Mouse (Mus musculus): ENCODE measurements around the gene Trpc5. TPM values are rescaled to one million over a fixed set of nuclear protein-coding genes. Genes with fewer than 3 reads are reported as not detected.

Trpc5 gene
- polyA plus RNA-seq, 1 experiment from 2014 or later: 5.9 TPM

DNA sequence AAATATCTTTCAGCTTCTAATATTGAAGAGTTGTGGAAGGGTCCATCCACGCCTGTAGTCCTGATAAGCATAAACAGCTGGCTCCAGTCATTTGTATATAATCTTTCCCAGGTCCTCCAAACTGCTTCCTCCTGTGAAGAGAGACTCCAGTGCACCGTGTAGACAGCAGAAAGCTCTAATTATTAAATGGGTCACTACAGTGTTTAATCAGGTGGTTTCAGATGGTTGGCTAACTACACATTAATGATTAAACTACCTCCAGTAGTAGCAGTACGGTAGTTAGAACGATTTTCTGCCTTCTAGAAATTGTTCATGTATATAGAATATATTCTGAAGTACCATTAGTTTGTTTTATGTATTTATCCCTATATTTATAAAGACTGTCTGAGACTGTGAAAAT lies 75.2 kb downstream of the Trpc5 start:
- Histone ChIP-seq H3K4me2 (ENCODE audit: low read depth, low read length) (no peak overlapping the region), H3K9me3 (ENCODE audit: control insufficient read depth, low read length) (no peaks in the 10 kb centered on the region)
- 78% methylated on average over 4 of the region's 4 CpGs for WGBS

DNA sequence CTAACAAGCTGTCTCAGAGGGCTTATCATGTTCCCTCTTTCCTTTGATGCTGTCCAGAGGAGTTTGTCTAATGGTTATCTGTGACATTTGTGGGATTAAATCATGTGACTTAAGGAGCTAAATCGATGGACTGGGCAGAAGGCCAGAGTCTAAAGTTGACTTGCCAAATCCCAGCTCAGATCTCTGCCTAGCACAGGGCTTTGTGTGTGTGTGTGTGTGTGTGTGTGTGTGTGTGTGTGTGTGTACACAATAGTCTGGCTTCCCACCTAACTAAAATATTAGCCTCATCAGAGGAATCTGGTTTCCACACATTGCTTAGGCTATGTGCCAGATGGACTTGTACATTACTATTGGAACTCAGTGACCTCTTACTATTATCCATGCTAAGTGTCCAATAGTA lies 151.5 kb downstream of the Trpc5 start:
- 53% methylated on average over 1 of the region's 1 CpGs for WGBS
- H3K27me3 ChIP-seq (ENCODE audit: control insufficient read depth, insufficient read depth, low read length): no peaks in the 10 kb centered on the region
- H3K4me1 ChIP-seq (ENCODE audit: control insufficient read depth, insufficient read depth, low read length): no peaks in the 10 kb centered on the region
- H3K27ac ChIP-seq (ENCODE audit: low read depth, low read length): no peak overlapping the region
- no peak overlapping the region for H3K9ac ChIP-seq (replicated peaks; ENCODE audit: low read depth, low read length)
- H3K36me3 ChIP-seq (ENCODE audit: control insufficient read depth, insufficient read depth, low read length): no peaks in the 10 kb centered on the region
- no peak overlapping the region for H3K4me3 ChIP-seq (ENCODE audit: low read depth, low read length)
- ATAC-seq (ENCODE audit: low read depth): no peak; the same call in 1 of the 2 replicates
- H3K4me2 ChIP-seq (ENCODE audit: low read depth, low read length): no peak overlapping the region
- no peaks in the 10 kb centered on the region for H3K9me3 ChIP-seq (ENCODE audit: control insufficient read depth, low read length)

More for the DNA sequence above, 75.2 kb downstream of the Trpc5 start:
- H3K36me3 ChIP-seq (ENCODE audit: control insufficient read depth, insufficient read depth, low read length): no peaks in the 10 kb centered on the region
- no peaks in the 10 kb centered on the region for H3K27me3 ChIP-seq (ENCODE audit: control insufficient read depth, insufficient read depth, low read length)
- H3K9ac ChIP-seq (replicated peaks; ENCODE audit: low read depth, low read length): no peak overlapping the region
- H3K4me3 ChIP-seq (ENCODE audit: low read depth, low read length): no peak overlapping the region
- H3K27ac ChIP-seq (ENCODE audit: low read depth, low read length): no peak overlapping the region
- no peak for ATAC-seq (ENCODE audit: low read depth)
- H3K4me1 ChIP-seq (ENCODE audit: control insufficient read depth, insufficient read depth, low read length): no peaks in the 10 kb centered on the region

DNA sequence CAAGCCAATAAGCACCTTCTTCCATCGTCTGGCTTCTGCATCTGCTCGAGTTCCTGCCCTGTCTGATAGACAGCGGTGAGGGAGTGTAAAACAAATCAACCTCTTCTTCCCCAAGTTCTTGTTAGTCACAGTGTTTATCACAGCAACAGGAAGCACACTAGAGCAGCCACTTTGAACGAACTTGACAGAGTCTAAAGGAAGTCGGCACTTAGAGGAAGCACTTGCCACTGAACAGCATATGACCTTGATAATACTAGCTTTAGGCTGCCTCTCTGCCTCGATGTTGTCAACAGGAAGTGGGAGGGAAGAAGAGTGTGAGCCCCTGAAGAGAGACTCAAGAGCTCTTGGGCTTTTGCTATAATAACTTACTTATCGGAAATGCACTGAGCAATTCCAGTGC lies 161.9 kb downstream of the Trpc5 start:
- Histone ChIP-seq H3K4me3 (ENCODE audit: low read depth, low read length) (no peak overlapping the region), H3K36me3 (ENCODE audit: control insufficient read depth, insufficient read depth, low read length) (no peaks in the 10 kb centered on the region), H3K9me3 (ENCODE audit: control insufficient read depth, low read length) (no peaks in the 10 kb centered on the region), H3K9ac (replicated peaks; ENCODE audit: low read depth, low read length) (no peak overlapping the region), H3K4me1 (ENCODE audit: control insufficient read depth, insufficient read depth, low read length) (no peaks in the 10 kb centered on the region), H3K27me3 (ENCODE audit: control insufficient read depth, insufficient read depth, low read length) (no peaks in the 10 kb centered on the region), H3K4me2 (ENCODE audit: low read depth, low read length) (no peak overlapping the region), H3K27ac (ENCODE audit: low read depth, low read length) (no peak overlapping the region)
- 75% methylated on average over 7 of the region's 7 CpGs for WGBS
- ATAC-seq (ENCODE audit: low read depth): no peak

GRCm38 (mm10) chrX:144523239-144523638 lies 164.7 kb downstream of the Trpc5 start:
- H3K9ac ChIP-seq (replicated peaks; ENCODE audit: low read depth, low read length): no peak overlapping the region
- 83% methylated on average over 5 of the region's 5 CpGs for WGBS
- no peak for ATAC-seq (ENCODE audit: low read depth)
- no peaks in the 10 kb centered on the region for H3K9me3 ChIP-seq (ENCODE audit: control insufficient read depth, low read length)
- no peaks in the 10 kb centered on the region for H3K4me1 ChIP-seq (ENCODE audit: control insufficient read depth, insufficient read depth, low read length)
- no peak overlapping the region for H3K27ac ChIP-seq (ENCODE audit: low read depth, low read length)
- H3K36me3 ChIP-seq (ENCODE audit: control insufficient read depth, insufficient read depth, low read length): no peaks in the 10 kb centered on the region
- H3K4me2 ChIP-seq (ENCODE audit: low read depth, low read length): no peak overlapping the region
- no peaks in the 10 kb centered on the region for H3K27me3 ChIP-seq (ENCODE audit: control insufficient read depth, insufficient read depth, low read length)
- H3K4me3 ChIP-seq (ENCODE audit: low read depth, low read length): no peak overlapping the region

DNA sequence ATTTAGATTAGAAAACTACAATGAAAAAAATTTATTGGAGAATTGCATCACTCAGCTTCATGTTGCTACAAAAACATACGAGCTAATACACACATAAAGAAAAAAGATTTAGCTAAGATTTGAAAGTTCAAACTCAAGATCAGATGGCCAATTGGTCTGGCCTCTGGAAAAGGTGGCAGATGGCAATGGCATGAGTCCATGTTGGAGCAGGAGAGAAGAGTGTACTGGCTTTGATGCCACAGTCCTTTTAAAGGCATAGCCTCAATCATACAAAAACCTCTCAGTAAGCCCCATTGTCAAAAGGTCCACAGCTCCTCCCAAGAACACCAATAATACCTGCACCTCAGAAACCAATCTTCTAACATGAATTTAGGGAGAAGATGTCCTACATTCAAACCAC lies 196.6 kb downstream of the Trpc5 start:
- no peak overlapping the region for H3K9ac ChIP-seq (replicated peaks; ENCODE audit: low read depth, low read length)
- no peaks in the 10 kb centered on the region for H3K4me1 ChIP-seq (ENCODE audit: control insufficient read depth, insufficient read depth, low read length)
- ATAC-seq (ENCODE audit: low read depth): no peak
- no peak overlapping the region for H3K4me3 ChIP-seq (ENCODE audit: low read depth, low read length)
- WGBS: 70% methylated on average over 1 of the region's 1 CpGs
- H3K27ac ChIP-seq (ENCODE audit: low read depth, low read length): no peak overlapping the region
- no peaks in the 10 kb centered on the region for H3K27me3 ChIP-seq (ENCODE audit: control insufficient read depth, insufficient read depth, low read length)
- no peaks in the 10 kb centered on the region for H3K9me3 ChIP-seq (ENCODE audit: control insufficient read depth, low read length)
- H3K4me2 ChIP-seq (ENCODE audit: low read depth, low read length): no peak overlapping the region
- H3K36me3 ChIP-seq (ENCODE audit: control insufficient read depth, insufficient read depth, low read length): no peaks in the 10 kb centered on the region

DNA sequence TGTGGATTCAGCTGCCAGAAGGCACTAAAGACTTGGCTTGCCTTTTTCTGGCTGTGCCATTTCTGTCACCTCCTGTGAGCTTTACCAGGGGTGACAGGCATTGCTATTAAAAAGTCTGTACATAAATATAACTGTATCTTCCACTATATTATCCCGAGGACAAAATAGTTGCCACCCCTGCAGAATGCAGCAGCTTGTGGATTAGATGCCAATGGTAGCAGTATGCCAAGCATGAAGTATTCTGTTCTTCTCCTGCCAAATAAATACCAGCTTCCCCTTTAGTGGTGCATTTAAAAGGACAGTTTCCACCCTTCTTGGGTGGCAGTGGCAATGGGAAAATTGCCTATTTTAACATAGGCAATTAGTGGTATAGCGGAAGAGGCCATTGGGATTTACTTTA lies 223.6 kb downstream of the Trpc5 start:
- Histone ChIP-seq H3K4me1 (ENCODE audit: control insufficient read depth, insufficient read depth, low read length) (no peaks in the 10 kb centered on the region), H3K9me3 (ENCODE audit: control insufficient read depth, low read length) (no peaks in the 10 kb centered on the region), H3K4me3 (ENCODE audit: low read depth, low read length) (no peak overlapping the region), H3K27me3 (ENCODE audit: control insufficient read depth, insufficient read depth, low read length) (no peaks in the 10 kb centered on the region), H3K4me2 (ENCODE audit: low read depth, low read length) (no peak overlapping the region), H3K9ac (replicated peaks; ENCODE audit: low read depth, low read length) (no peak overlapping the region), H3K36me3 (ENCODE audit: control insufficient read depth, insufficient read depth, low read length) (no peaks in the 10 kb centered on the region), H3K27ac (ENCODE audit: low read depth, low read length) (no peak overlapping the region)
- ATAC-seq (ENCODE audit: low read depth): no peak
- WGBS: 80% methylated on average over 2 of the region's 2 CpGs

DNA sequence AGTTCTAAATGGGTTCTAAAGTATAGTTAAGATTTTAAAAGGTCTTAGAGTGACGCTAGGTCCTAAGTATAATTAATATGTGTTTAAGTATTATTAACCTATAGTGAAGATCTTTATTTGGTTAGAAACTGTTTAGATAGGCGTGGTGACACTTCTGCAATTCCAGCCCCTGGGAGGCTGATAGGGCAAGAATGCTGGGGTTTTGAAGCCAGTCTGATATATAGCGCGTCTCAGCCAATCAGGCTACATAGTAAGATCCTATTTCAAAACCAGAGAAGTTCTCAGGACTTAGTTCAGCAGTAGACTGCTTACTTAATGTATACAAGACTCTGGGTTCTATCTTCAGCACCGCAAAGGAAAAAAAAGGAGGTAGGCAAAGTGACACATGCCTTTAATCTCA lies 231.7 kb downstream of the Trpc5 start, which contains the start of gene Trpc5os:
TSS of gene Trpc5os (plus strand) at position 301 of the 400 bp plus-strand sequence.
- 92% methylated on average over 5 of the region's 5 CpGs for WGBS
- no peaks in the 10 kb centered on the region for H3K4me1 ChIP-seq (ENCODE audit: control insufficient read depth, insufficient read depth, low read length)
- no peak for ATAC-seq (ENCODE audit: low read depth)

DNA sequence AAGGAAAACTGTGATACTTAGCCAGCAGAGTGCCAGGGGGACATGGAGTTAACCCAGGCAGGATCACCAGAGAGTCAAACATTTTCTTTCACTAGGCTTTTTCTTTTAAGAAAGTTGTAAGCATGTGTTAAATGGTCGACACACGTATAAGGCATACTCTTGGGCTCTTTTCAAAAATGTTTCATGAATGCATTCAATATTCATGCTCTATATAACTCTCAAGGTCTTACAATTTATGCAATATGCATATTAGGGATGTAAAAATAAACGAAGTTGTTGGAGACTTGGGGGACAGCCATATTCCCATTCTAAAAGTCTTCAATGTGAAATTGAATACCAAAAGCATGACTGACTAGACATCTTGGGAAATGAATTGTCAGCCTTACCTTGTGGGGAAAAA lies 264.1 kb downstream of the Trpc5 start:
- Histone ChIP-seq H3K27me3 (ENCODE audit: control insufficient read depth, insufficient read depth, low read length) (no peaks in the 10 kb centered on the region), H3K4me3 (ENCODE audit: low read depth, low read length) (no peak overlapping the region), H3K9ac (replicated peaks; ENCODE audit: low read depth, low read length) (no peak overlapping the region), H3K9me3 (ENCODE audit: control insufficient read depth, low read length) (no peaks in the 10 kb centered on the region), H3K27ac (ENCODE audit: low read depth, low read length) (no peak overlapping the region), H3K4me1 (ENCODE audit: control insufficient read depth, insufficient read depth, low read length) (no peaks in the 10 kb centered on the region), H3K36me3 (ENCODE audit: control insufficient read depth, insufficient read depth, low read length) (no peaks in the 10 kb centered on the region), H3K4me2 (ENCODE audit: low read depth, low read length) (no peak overlapping the region)
- 83% methylated on average over 3 of the region's 3 CpGs for WGBS
- no peak for ATAC-seq (ENCODE audit: low read depth)

More for the DNA sequence above, 231.7 kb downstream of the Trpc5 start, which contains the start of gene Trpc5os:
- no peak within 1 kb of the TSS for H3K4me3 ChIP-seq (ENCODE audit: low read depth, low read length)
- no peaks in the 10 kb centered on the region for H3K27me3 ChIP-seq (ENCODE audit: control insufficient read depth, insufficient read depth, low read length)
- H3K9ac ChIP-seq (replicated peaks; ENCODE audit: low read depth, low read length): no peak within 1 kb of the TSS
- no peaks in the 10 kb centered on the region for H3K36me3 ChIP-seq (ENCODE audit: control insufficient read depth, insufficient read depth, low read length)
- no peak within 1 kb of the TSS for H3K4me2 ChIP-seq (ENCODE audit: low read depth, low read length)
- H3K9me3 ChIP-seq (ENCODE audit: control insufficient read depth, low read length): no peaks in the 10 kb centered on the region
- no peak within 1 kb of the TSS for H3K27ac ChIP-seq (ENCODE audit: low read depth, low read length)

- no peak for ATAC-seq (ENCODE audit: low read depth)
- H3K4me2 ChIP-seq (ENCODE audit: low read depth, low read length): no peak overlapping the region
- H3K9ac ChIP-seq (replicated peaks; ENCODE audit: low read depth, low read length): no peak overlapping the region
- H3K27me3 ChIP-seq (ENCODE audit: control insufficient read depth, insufficient read depth, low read length): no peaks in the 10 kb centered on the region
- 93% methylated on average over 1 of the region's 1 CpGs for WGBS
- no peak overlapping the region for H3K4me3 ChIP-seq (ENCODE audit: low read depth, low read length)
- no peak overlapping the region for H3K27ac ChIP-seq (ENCODE audit: low read depth, low read length)
- no peaks in the 10 kb centered on the region for H3K9me3 ChIP-seq (ENCODE audit: control insufficient read depth, low read length)
- H3K4me1 ChIP-seq (ENCODE audit: control insufficient read depth, insufficient read depth, low read length): no peaks in the 10 kb centered on the region
- H3K36me3 ChIP-seq (ENCODE audit: control insufficient read depth, insufficient read depth, low read length): no peaks in the 10 kb centered on the region
Measured at GRCm38 (mm10) chrX:144421091-144421490, 266.9 kb downstream of the Trpc5 start.

- no peaks in the 10 kb centered on the region for H3K4me1 ChIP-seq (ENCODE audit: control insufficient read depth, insufficient read depth, low read length)
- H3K4me2 ChIP-seq (ENCODE audit: low read depth, low read length): no peak overlapping the region
Measured at GRCm38 (mm10) chrX:144420259-144420658, 267.7 kb downstream of the Trpc5 start.

More at GRCm38 (mm10) chrX:144420259-144420658, 267.7 kb downstream of the Trpc5 start:
- H3K4me3 ChIP-seq (ENCODE audit: low read depth, low read length): no peak overlapping the region
- no peaks in the 10 kb centered on the region for H3K9me3 ChIP-seq (ENCODE audit: control insufficient read depth, low read length)
- H3K27me3 ChIP-seq (ENCODE audit: control insufficient read depth, insufficient read depth, low read length): no peaks in the 10 kb centered on the region
- H3K27ac ChIP-seq (ENCODE audit: low read depth, low read length): no peak overlapping the region
- WGBS: 79% methylated on average over 1 of the region's 1 CpGs
- no peak for ATAC-seq (ENCODE audit: low read depth)
- H3K9ac ChIP-seq (replicated peaks; ENCODE audit: low read depth, low read length): no peak overlapping the region
- no peaks in the 10 kb centered on the region for H3K36me3 ChIP-seq (ENCODE audit: control insufficient read depth, insufficient read depth, low read length)

All from neural tube, embryonic 14.5 days (tissue).